Mouse (Mus musculus): ENCODE measurements at regions not wholly inside any gene's neighbourhood (a gene's known extent, or its start where the extent isn't known, plus 50 kb on each side); places are given as distances from the start of the nearest gene placed in this dataset.

GRCm38 (mm10) chr14:98441954-98442353 lies 272.4 kb upstream of the Dach1 start:
- Histone ChIP-seq H3K9me3 (ENCODE audit: low read length) (no peaks in the 10 kb centered on the region), H3K4me1 (ENCODE audit: insufficient read depth, low read length) (no peaks in the 10 kb centered on the region), H3K9ac (replicated peaks; ENCODE audit: low read length) (no peak overlapping the region), H3K4me3 (ENCODE audit: low read length) (no peak overlapping the region), H3K27ac (no peak overlapping the region), H3K27me3 (ENCODE audit: insufficient read depth, low read length) (no peaks in the 10 kb centered on the region), H3K36me3 (ENCODE audit: insufficient read depth, low read length) (no peaks in the 10 kb centered on the region), H3K4me2 (ENCODE audit: low read depth, low read length) (no peak overlapping the region)
- TF ChIP-seq CTCF (IDR thresholded peaks at IDR 0.05; ENCODE audit: low read depth) = no peak
- 40% methylated on average over 2 of the region's 2 CpGs for WGBS
- ATAC-seq = no peak
- DNase-seq (ENCODE audit: low spot score) = peak; percentile 25

- DNase-seq (ENCODE audit: low spot score) = peak; percentile 2
- 58% methylated on average over 11 of the region's 11 CpGs for WGBS
- H3K27me3 ChIP-seq (ENCODE audit: insufficient read depth, low read length) = no peaks in the 10 kb centered on the region
These were observed 262.4 kb upstream of the Dach1 start for GRCm38 (mm10) chr14:98431959-98432358.

GRCm38 (mm10) chr14:98417719-98418118 lies 248.2 kb upstream of the Dach1 start:
- Histone ChIP-seq H3K9ac (replicated peaks; ENCODE audit: low read length) (no peak overlapping the region), H3K27ac (no peak overlapping the region), H3K36me3 (ENCODE audit: insufficient read depth, low read length) (no peaks in the 10 kb centered on the region), H3K4me2 (ENCODE audit: low read depth, low read length) (no peak overlapping the region), H3K9me3 (ENCODE audit: low read length) (no peaks in the 10 kb centered on the region), H3K4me3 (ENCODE audit: low read length) (no peak overlapping the region), H3K4me1 (ENCODE audit: insufficient read depth, low read length) (no peaks in the 10 kb centered on the region), H3K27me3 (ENCODE audit: insufficient read depth, low read length) (no peaks in the 10 kb centered on the region)
- DNase-seq (ENCODE audit: low spot score) (no peak), ATAC-seq (no peak)
- 44% methylated on average over 1 of the region's 1 CpGs for WGBS
- TF ChIP-seq CTCF (IDR thresholded peaks at IDR 0.05; ENCODE audit: low read depth) = no peak

More at GRCm38 (mm10) chr14:98431959-98432358, 262.4 kb upstream of the Dach1 start:
- TF ChIP-seq CTCF (IDR thresholded peaks at IDR 0.05; ENCODE audit: low read depth) = no peak
- Histone ChIP-seq H3K27ac (no peak overlapping the region), H3K9ac (replicated peaks; ENCODE audit: low read length) (no peak overlapping the region), H3K4me3 (ENCODE audit: low read length) (no peak overlapping the region), H3K36me3 (ENCODE audit: insufficient read depth, low read length) (no peaks in the 10 kb centered on the region), H3K4me2 (ENCODE audit: low read depth, low read length) (peak overlapping the region; percentile 13; the same call in 1 of the 2 replicates), H3K9me3 (ENCODE audit: low read length) (no peaks in the 10 kb centered on the region), H3K4me1 (ENCODE audit: insufficient read depth, low read length) (no peaks in the 10 kb centered on the region)
- no peak for ATAC-seq

DNA sequence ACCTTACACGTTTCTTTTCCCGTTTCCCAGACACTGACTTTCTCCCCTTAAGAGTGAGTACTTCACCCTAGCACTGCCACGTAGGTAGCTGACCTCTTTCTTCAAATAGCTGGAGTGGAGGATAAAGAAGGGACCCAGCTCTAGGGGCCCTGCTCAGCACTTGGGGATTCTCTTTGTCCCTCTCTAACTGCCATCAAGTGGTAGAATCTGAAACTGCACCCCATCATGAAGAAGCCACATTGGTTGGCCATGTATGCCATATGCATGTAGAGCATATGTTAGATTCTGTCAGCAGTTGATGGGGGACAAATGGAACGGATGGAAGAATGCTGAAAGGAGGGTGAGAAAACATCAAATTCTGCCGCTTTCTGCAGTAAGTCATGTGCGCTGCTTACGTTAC lies 244.6 kb upstream of the Dach1 start:
- Histone ChIP-seq H3K9ac (replicated peaks; ENCODE audit: low read length) (no peak overlapping the region), H3K4me1 (ENCODE audit: insufficient read depth, low read length) (no peaks in the 10 kb centered on the region), H3K27ac (no peak overlapping the region), H3K27me3 (ENCODE audit: insufficient read depth, low read length) (no peaks in the 10 kb centered on the region), H3K4me2 (ENCODE audit: low read depth, low read length) (no peak overlapping the region), H3K4me3 (ENCODE audit: low read length) (no peak overlapping the region), H3K36me3 (ENCODE audit: insufficient read depth, low read length) (no peaks in the 10 kb centered on the region), H3K9me3 (ENCODE audit: low read length) (no peaks in the 10 kb centered on the region)
- ATAC-seq (no peak), DNase-seq (ENCODE audit: low spot score) (peak; percentile 3)
- TF ChIP-seq CTCF (IDR thresholded peaks at IDR 0.05; ENCODE audit: low read depth) = peak; percentile 45
- WGBS = 64% methylated on average over 7 of the region's 7 CpGs

DNA sequence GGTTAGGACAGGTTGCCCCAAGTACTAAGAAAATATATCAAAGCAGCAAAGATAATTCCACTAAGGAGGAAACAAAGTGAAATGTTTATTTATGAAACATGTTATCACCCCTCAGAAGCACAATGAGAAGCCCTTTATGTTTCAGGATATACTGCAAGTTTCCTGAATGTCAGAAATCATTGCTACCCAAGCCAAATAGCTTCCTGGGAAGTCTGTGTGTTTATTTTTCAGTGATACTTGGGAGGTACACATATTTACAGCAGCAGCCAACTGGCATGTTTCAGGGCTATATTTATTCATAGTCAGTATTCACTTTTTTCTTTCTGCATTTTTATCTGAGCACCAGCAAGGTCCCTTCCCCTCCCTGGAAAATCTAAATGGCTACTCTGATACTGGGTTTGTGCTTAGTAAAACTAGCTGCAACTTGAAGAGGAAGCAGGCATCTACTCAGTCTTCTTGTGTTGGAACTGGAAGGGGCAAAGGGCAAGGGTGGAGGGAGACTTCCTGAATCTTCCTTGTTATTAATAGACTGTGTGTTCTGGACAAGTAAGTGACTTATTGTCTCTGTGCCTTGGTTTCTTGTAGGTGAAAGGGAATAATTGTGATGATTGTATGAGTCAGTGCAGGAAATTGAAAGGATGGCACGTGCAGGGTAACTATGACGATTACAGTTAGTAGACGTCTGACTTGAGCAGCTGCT lies 236.5 kb upstream of the Dach1 start:
- H3K9me3 ChIP-seq (ENCODE audit: low read length) = no peaks in the 10 kb centered on the region
- 65% methylated on average over 3 of the region's 3 CpGs for WGBS
- no peak overlapping the region for H3K4me3 ChIP-seq (ENCODE audit: low read length)
- no peaks in the 10 kb centered on the region for H3K27me3 ChIP-seq (ENCODE audit: insufficient read depth, low read length)
- no peaks in the 10 kb centered on the region for H3K4me1 ChIP-seq (ENCODE audit: insufficient read depth, low read length)
- H3K4me2 ChIP-seq (ENCODE audit: low read depth, low read length) = no peak overlapping the region
- ATAC-seq (no peak), DNase-seq (ENCODE audit: low spot score) (no peak)
- H3K36me3 ChIP-seq (ENCODE audit: insufficient read depth, low read length) = no peaks in the 10 kb centered on the region
- H3K27ac ChIP-seq = no peak overlapping the region
- H3K9ac ChIP-seq (replicated peaks; ENCODE audit: low read length) = no peak overlapping the region
- no peak for TF ChIP-seq CTCF (IDR thresholded peaks at IDR 0.05; ENCODE audit: low read depth)

- 76% methylated on average over 5 of the region's 5 CpGs for WGBS
- no peaks in the 10 kb centered on the region for H3K36me3 ChIP-seq (ENCODE audit: insufficient read depth, low read length)
- H3K4me2 ChIP-seq (ENCODE audit: low read depth, low read length) = no peak overlapping the region
- H3K4me3 ChIP-seq (ENCODE audit: low read length) = no peak overlapping the region
- ATAC-seq (no peak), DNase-seq (ENCODE audit: low spot score) (no peak)
- no peaks in the 10 kb centered on the region for H3K27me3 ChIP-seq (ENCODE audit: insufficient read depth, low read length)
- H3K27ac ChIP-seq = no peak overlapping the region
- no peak overlapping the region for H3K9ac ChIP-seq (replicated peaks; ENCODE audit: low read length)
- no peak for TF ChIP-seq CTCF (IDR thresholded peaks at IDR 0.05; ENCODE audit: low read depth)
- H3K9me3 ChIP-seq (ENCODE audit: low read length) = no peaks in the 10 kb centered on the region
- no peaks in the 10 kb centered on the region for H3K4me1 ChIP-seq (ENCODE audit: insufficient read depth, low read length)
These were observed 234.5 kb upstream of the Dach1 start for GRCm38 (mm10) chr14:98404026-98404425.

DNA sequence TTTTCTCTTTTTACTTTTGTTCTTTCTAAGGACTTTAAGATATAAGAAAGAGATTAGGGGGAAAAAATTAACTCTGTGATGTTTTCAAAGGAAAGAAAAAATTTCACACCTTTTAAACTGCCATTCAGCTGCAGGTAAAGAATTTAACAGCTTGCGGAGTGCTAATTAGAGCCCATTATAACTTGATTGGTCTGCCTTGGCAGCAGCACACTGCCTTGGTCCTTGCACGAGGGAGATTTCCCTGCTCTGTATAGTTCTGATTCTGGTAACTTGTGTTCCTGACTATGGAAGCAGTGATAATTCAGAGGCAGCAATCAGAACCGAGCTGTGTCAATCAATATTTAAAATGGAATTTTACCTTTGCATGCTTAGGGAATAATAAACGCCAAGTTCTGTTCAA lies 218.3 kb upstream of the Dach1 start:
- Histone ChIP-seq H3K27ac (no peak overlapping the region), H3K27me3 (ENCODE audit: insufficient read depth, low read length) (no peaks in the 10 kb centered on the region), H3K9me3 (ENCODE audit: low read length) (no peaks in the 10 kb centered on the region), H3K4me3 (ENCODE audit: low read length) (no peak overlapping the region), H3K4me1 (ENCODE audit: insufficient read depth, low read length) (no peaks in the 10 kb centered on the region), H3K4me2 (ENCODE audit: low read depth, low read length) (no peak overlapping the region), H3K9ac (replicated peaks; ENCODE audit: low read length) (no peak overlapping the region), H3K36me3 (ENCODE audit: insufficient read depth, low read length) (no peaks in the 10 kb centered on the region)
- no peak for DNase-seq (ENCODE audit: low spot score)
- WGBS = 67% methylated on average over 4 of the region's 4 CpGs
- no peak for ATAC-seq
- TF ChIP-seq CTCF (IDR thresholded peaks at IDR 0.05; ENCODE audit: low read depth) = no peak

Data from hindbrain, postnatal 0 days (tissue).